Mouse (Mus musculus): ENCODE measurements around the gene Magea10. TPM values are rescaled to one million over a fixed set of nuclear protein-coding genes. Genes with fewer than 3 reads are reported as not detected.

Magea10 gene
- polyA plus RNA-seq (2014; fragmentation: Nextera tagmentation; extraction: Ambion mirVana) = not detected in 2 replicates

- no peak for ATAC-seq (replicated peaks; ENCODE audit: insufficient number of reproducible peaks, low FRiP score, low TSS enrichment)
- no peak within 1 kb of the TSS for H3K27ac ChIP-seq (ENCODE audit: low read depth, low read length)
- H3K36me3 ChIP-seq (ENCODE audit: control insufficient read depth, insufficient read depth, low read length) = no peaks in the 10 kb centered on the region
- H3K4me2 ChIP-seq = no peak within 1 kb of the TSS
- H3K4me3 ChIP-seq (ENCODE audit: low read depth, low read length) = no peak within 1 kb of the TSS
- no peaks in the 10 kb centered on the region for H3K9me3 ChIP-seq (replicated peaks; ENCODE audit: control insufficient read depth, low read length)
- no peaks in the 10 kb centered on the region for H3K4me1 ChIP-seq (ENCODE audit: control insufficient read depth, insufficient read depth, low read length)
- WGBS (ENCODE audit: insufficient replicate concordance) = 77% methylated on average over 6 of the region's 6 CpGs
- H3K9ac ChIP-seq (ENCODE audit: low read depth, low read length) = no peak within 1 kb of the TSS
- no peaks in the 10 kb centered on the region for H3K27me3 ChIP-seq (ENCODE audit: control insufficient read depth, insufficient read depth, low read length)
Measured at GRCm38 (mm10) chrX:72386758-72387157, at the start of gene Magea10. Gene Magea10, minus strand, starts transcription at chrX:72386858.

- Histone ChIP-seq H3K27me3 (ENCODE audit: control insufficient read depth, insufficient read depth, low read length) (no peaks in the 10 kb centered on the region), H3K4me1 (ENCODE audit: control insufficient read depth, insufficient read depth, low read length) (no peaks in the 10 kb centered on the region), H3K4me3 (ENCODE audit: low read depth, low read length) (no peak overlapping the region), H3K36me3 (ENCODE audit: control insufficient read depth, insufficient read depth, low read length) (no peaks in the 10 kb centered on the region), H3K9ac (ENCODE audit: low read depth, low read length) (no peak overlapping the region), H3K9me3 (replicated peaks; ENCODE audit: control insufficient read depth, low read length) (no peaks in the 10 kb centered on the region), H3K4me2 (no peak overlapping the region), H3K27ac (ENCODE audit: low read depth, low read length) (no peak overlapping the region)
- WGBS (ENCODE audit: insufficient replicate concordance) = 61% methylated on average over 1 of the region's 1 CpGs
- ATAC-seq (replicated peaks; ENCODE audit: insufficient number of reproducible peaks, low FRiP score, low TSS enrichment) = no peak
Measured at GRCm38 (mm10) chrX:72381972-72382371, 4.7 kb downstream of the Magea10 start.

Other genes with a start within 250 kb of the Magea10 start
- gene Magea4, start 164.8 kb downstream of the Magea10 start, polyA plus RNA-seq (2014; fragmentation: Nextera tagmentation; extraction: Ambion mirVana) = not detected in 2 replicates
- gene Gabre, start 112.1 kb downstream of the Magea10 start, polyA plus RNA-seq (2014; fragmentation: Nextera tagmentation; extraction: Ambion mirVana) = 1.8 and 3.0 TPM in 2 replicates

Data from heart, embryonic 11.5 days (tissue).